Mouse (Mus musculus): ENCODE results near the gene Ccdc141. TPM values are rescaled to one million over a fixed set of nuclear protein-coding genes. Genes with fewer than 3 reads are reported as not detected.

Gene Ccdc141
- polyA plus RNA-seq, 1 experiment from 2014 or later = 5.4 TPM

- Histone ChIP-seq H3K27me3 (no peaks in the 10 kb centered on the region), H3K9me3 (no peaks in the 10 kb centered on the region), H3K27ac (no peak overlapping the region), H3K36me3 (no peaks in the 10 kb centered on the region), H3K4me3 (replicated peaks) (no peak overlapping the region), H3K4me2 (replicated peaks) (no peak overlapping the region), H3K4me1 (replicated peaks) (0 out of 2 replicates have a peak, but pooled peaks cover 3% of the 10 kb centered on the region), H3K9ac (replicated peaks) (no peak overlapping the region)
- 72% methylated on average over 5 of the region's 5 CpGs for WGBS
- no peak for ATAC-seq
These were observed 186.8 kb downstream of the Ccdc141 start for GRCm38 (mm10) chr2:76983601-76984000.

GRCm38 (mm10) chr2:76982391-76983145 is 187.9 kb downstream of the Ccdc141 start, which contains the start of gene Ttn:
Gene Ttn (minus strand): TSS chr2:76982547.
- no peak within 1 kb of the TSS for H3K27ac ChIP-seq
- 85% methylated on average over 18 of the region's 18 CpGs for WGBS
- H3K4me1 ChIP-seq (replicated peaks) = 0 out of 2 replicates have a peak, but pooled peaks cover 3% of the 10 kb centered on the region
- H3K36me3 ChIP-seq = no peaks in the 10 kb centered on the region
- no peaks in the 10 kb centered on the region for H3K27me3 ChIP-seq
- no peaks in the 10 kb centered on the region for H3K9me3 ChIP-seq
- no peak within 1 kb of the TSS for H3K9ac ChIP-seq (replicated peaks)
- ATAC-seq = no peak
- H3K4me2 ChIP-seq (replicated peaks) = no peak within 1 kb of the TSS
- H3K4me3 ChIP-seq (replicated peaks) = no peak within 1 kb of the TSS

- no peak overlapping the region for H3K27ac ChIP-seq
These were observed 188.7 kb downstream of the Ccdc141 start for GRCm38 (mm10) chr2:76981717-76982116.

GRCm38 (mm10) chr2:76980146-76980545 is 190.3 kb downstream of the Ccdc141 start:
- Histone ChIP-seq H3K27ac (no peak overlapping the region), H3K9me3 (no peaks in the 10 kb centered on the region), H3K36me3 (no peaks in the 10 kb centered on the region), H3K9ac (replicated peaks) (no peak overlapping the region), H3K4me3 (replicated peaks) (no peak overlapping the region), H3K27me3 (no peaks in the 10 kb centered on the region), H3K4me2 (replicated peaks) (no peak overlapping the region), H3K4me1 (replicated peaks) (0 out of 2 replicates have a peak, but pooled peaks cover 3% of the 10 kb centered on the region)
- 57% methylated on average over 9 of the region's 9 CpGs for WGBS
- ATAC-seq = no peak

More at GRCm38 (mm10) chr2:76981717-76982116, 188.7 kb downstream of the Ccdc141 start:
- Histone ChIP-seq H3K9ac (replicated peaks) (no peak overlapping the region), H3K36me3 (no peaks in the 10 kb centered on the region), H3K4me3 (replicated peaks) (no peak overlapping the region), H3K27me3 (no peaks in the 10 kb centered on the region), H3K4me2 (replicated peaks) (no peak overlapping the region), H3K4me1 (replicated peaks) (0 out of 2 replicates have a peak, but pooled peaks cover 3% of the 10 kb centered on the region), H3K9me3 (no peaks in the 10 kb centered on the region)
- ATAC-seq = no peak
- WGBS = 73% methylated on average over 5 of the region's 5 CpGs

GRCm38 (mm10) chr2:76977650-76978049 is 192.8 kb downstream of the Ccdc141 start:
- Histone ChIP-seq H3K27ac (no peak overlapping the region), H3K27me3 (no peaks in the 10 kb centered on the region), H3K9ac (replicated peaks) (no peak overlapping the region), H3K4me1 (replicated peaks) (no peaks in the 10 kb centered on the region), H3K4me2 (replicated peaks) (no peak overlapping the region), H3K36me3 (no peaks in the 10 kb centered on the region), H3K9me3 (no peaks in the 10 kb centered on the region), H3K4me3 (replicated peaks) (no peak overlapping the region)
- WGBS = 81% methylated on average over 6 of the region's 6 CpGs
- no peak for ATAC-seq

GRCm38 (mm10) chr2:76972051-76972450 is 198.4 kb downstream of the Ccdc141 start:
- no peak overlapping the region for H3K27ac ChIP-seq
- no peak overlapping the region for H3K4me2 ChIP-seq (replicated peaks)
- H3K9ac ChIP-seq (replicated peaks) = no peak overlapping the region
- H3K27me3 ChIP-seq = no peaks in the 10 kb centered on the region
- no peaks in the 10 kb centered on the region for H3K36me3 ChIP-seq
- WGBS = 44% methylated on average over 4 of the region's 4 CpGs
- no peaks in the 10 kb centered on the region for H3K4me1 ChIP-seq (replicated peaks)
- ATAC-seq = no peak
- H3K4me3 ChIP-seq (replicated peaks) = no peak overlapping the region
- no peaks in the 10 kb centered on the region for H3K9me3 ChIP-seq

- no peaks in the 10 kb centered on the region for H3K27me3 ChIP-seq
- H3K4me3 ChIP-seq (replicated peaks) = no peak overlapping the region
- H3K9me3 ChIP-seq = no peaks in the 10 kb centered on the region
- no peak overlapping the region for H3K9ac ChIP-seq (replicated peaks)
- no peak overlapping the region for H3K4me2 ChIP-seq (replicated peaks)
- no peaks in the 10 kb centered on the region for H3K4me1 ChIP-seq (replicated peaks)
- no peak overlapping the region for H3K27ac ChIP-seq
- 55% methylated on average over 5 of the region's 5 CpGs for WGBS
- peak; percentile 51 for ATAC-seq
- H3K36me3 ChIP-seq = no peaks in the 10 kb centered on the region
These were observed 199.4 kb downstream of the Ccdc141 start for GRCm38 (mm10) chr2:76971069-76971468.

- Histone ChIP-seq H3K36me3 (no peaks in the 10 kb centered on the region), H3K4me2 (replicated peaks) (no peak overlapping the region), H3K27me3 (no peaks in the 10 kb centered on the region), H3K4me1 (replicated peaks) (no peaks in the 10 kb centered on the region), H3K9me3 (no peaks in the 10 kb centered on the region), H3K4me3 (replicated peaks) (no peak overlapping the region), H3K27ac (no peak overlapping the region), H3K9ac (replicated peaks) (no peak overlapping the region)
- ATAC-seq = peak; percentile 55
- 17% methylated on average over 4 of the region's 4 CpGs for WGBS
These were observed 199.8 kb downstream of the Ccdc141 start for GRCm38 (mm10) chr2:76970669-76971068.

- Histone ChIP-seq H3K4me2 (replicated peaks) (no peak overlapping the region), H3K36me3 (no peaks in the 10 kb centered on the region), H3K4me1 (replicated peaks) (no peaks in the 10 kb centered on the region), H3K27me3 (no peaks in the 10 kb centered on the region), H3K9ac (replicated peaks) (no peak overlapping the region), H3K27ac (no peak overlapping the region), H3K4me3 (replicated peaks) (no peak overlapping the region), H3K9me3 (no peaks in the 10 kb centered on the region)
- WGBS = 65% methylated on average over 6 of the region's 6 CpGs
- ATAC-seq = no peak
These were observed 200.2 kb downstream of the Ccdc141 start for GRCm38 (mm10) chr2:76970204-76970603.

GRCm38 (mm10) chr2:76969637-76970036 is 200.8 kb downstream of the Ccdc141 start:
- Histone ChIP-seq H3K27me3 (no peaks in the 10 kb centered on the region), H3K36me3 (no peaks in the 10 kb centered on the region), H3K9ac (replicated peaks) (no peak overlapping the region), H3K4me1 (replicated peaks) (no peaks in the 10 kb centered on the region), H3K4me3 (replicated peaks) (no peak overlapping the region), H3K9me3 (no peaks in the 10 kb centered on the region), H3K4me2 (replicated peaks) (no peak overlapping the region), H3K27ac (no peak overlapping the region)
- ATAC-seq = no peak
- 80% methylated on average over 21 of the region's 21 CpGs for WGBS

- H3K27ac ChIP-seq = no peak overlapping the region
- no peak overlapping the region for H3K4me2 ChIP-seq (replicated peaks)
- no peak overlapping the region for H3K4me3 ChIP-seq (replicated peaks)
- 33% methylated on average over 8 of the region's 8 CpGs for WGBS
- no peaks in the 10 kb centered on the region for H3K4me1 ChIP-seq (replicated peaks)
- H3K36me3 ChIP-seq = no peaks in the 10 kb centered on the region
- H3K27me3 ChIP-seq = no peaks in the 10 kb centered on the region
- H3K9ac ChIP-seq (replicated peaks) = no peak overlapping the region
- H3K9me3 ChIP-seq = no peaks in the 10 kb centered on the region
- ATAC-seq = peak; percentile 79
These were observed 201.5 kb downstream of the Ccdc141 start for GRCm38 (mm10) chr2:76968919-76969318.

- no peak for ATAC-seq
- no peak overlapping the region for H3K9ac ChIP-seq (replicated peaks)
- WGBS = 93% methylated on average over 6 of the region's 6 CpGs
- H3K27ac ChIP-seq = no peak overlapping the region
- H3K4me1 ChIP-seq (replicated peaks) = no peaks in the 10 kb centered on the region
- no peaks in the 10 kb centered on the region for H3K36me3 ChIP-seq
- no peaks in the 10 kb centered on the region for H3K27me3 ChIP-seq
- H3K4me3 ChIP-seq (replicated peaks) = no peak overlapping the region
- no peak overlapping the region for H3K4me2 ChIP-seq (replicated peaks)
- H3K9me3 ChIP-seq = no peaks in the 10 kb centered on the region
These were observed 203.9 kb downstream of the Ccdc141 start for GRCm38 (mm10) chr2:76966582-76966981.

- H3K27me3 ChIP-seq = no peaks in the 10 kb centered on the region
- H3K27ac ChIP-seq = no peak overlapping the region
- no peak for ATAC-seq
- no peaks in the 10 kb centered on the region for H3K4me1 ChIP-seq (replicated peaks)
- H3K9ac ChIP-seq (replicated peaks) = no peak overlapping the region
- no peak overlapping the region for H3K4me3 ChIP-seq (replicated peaks)
- H3K4me2 ChIP-seq (replicated peaks) = no peak overlapping the region
- WGBS = 86% methylated on average over 2 of the region's 2 CpGs
- H3K36me3 ChIP-seq = no peaks in the 10 kb centered on the region
- no peaks in the 10 kb centered on the region for H3K9me3 ChIP-seq
These were observed 204.4 kb downstream of the Ccdc141 start for GRCm38 (mm10) chr2:76966013-76966412.
